Mouse (Mus musculus) embryo, embryonic 11 days (tissue): ENCODE data around the gene Cpa2.

Experiments used
- DNase-seq: peaks from one replicate; pipeline ENCODE4 v3.0.0-alpha.2; 2015

Gene Cpa2

GRCm38 (mm10) chr6:30549231-30549761 lies 7.9 kb downstream of the Cpa2 start:
- DNase-seq: peak; percentile 88

GRCm38 (mm10) chr6:30550496-30551192 lies 9.3 kb downstream of the Cpa2 start:
- DNase-seq: no peak

DNA sequence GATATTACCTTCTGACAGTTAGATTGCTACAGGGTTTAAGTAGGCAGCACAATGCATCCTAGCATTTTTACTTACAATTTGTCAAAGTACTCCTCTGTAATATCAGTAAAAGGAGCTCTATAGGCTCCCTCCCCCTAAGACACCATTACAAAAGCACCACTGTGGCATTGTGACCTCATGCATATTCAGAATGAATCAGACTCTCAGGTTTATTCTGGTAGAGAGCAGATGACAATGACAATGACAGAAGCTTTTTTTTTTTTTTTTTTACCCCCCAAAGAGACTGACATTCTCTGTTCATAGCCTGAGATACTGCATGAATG lies 9.8 kb downstream of the Cpa2 start:
- DNase-seq: no peak

DNA sequence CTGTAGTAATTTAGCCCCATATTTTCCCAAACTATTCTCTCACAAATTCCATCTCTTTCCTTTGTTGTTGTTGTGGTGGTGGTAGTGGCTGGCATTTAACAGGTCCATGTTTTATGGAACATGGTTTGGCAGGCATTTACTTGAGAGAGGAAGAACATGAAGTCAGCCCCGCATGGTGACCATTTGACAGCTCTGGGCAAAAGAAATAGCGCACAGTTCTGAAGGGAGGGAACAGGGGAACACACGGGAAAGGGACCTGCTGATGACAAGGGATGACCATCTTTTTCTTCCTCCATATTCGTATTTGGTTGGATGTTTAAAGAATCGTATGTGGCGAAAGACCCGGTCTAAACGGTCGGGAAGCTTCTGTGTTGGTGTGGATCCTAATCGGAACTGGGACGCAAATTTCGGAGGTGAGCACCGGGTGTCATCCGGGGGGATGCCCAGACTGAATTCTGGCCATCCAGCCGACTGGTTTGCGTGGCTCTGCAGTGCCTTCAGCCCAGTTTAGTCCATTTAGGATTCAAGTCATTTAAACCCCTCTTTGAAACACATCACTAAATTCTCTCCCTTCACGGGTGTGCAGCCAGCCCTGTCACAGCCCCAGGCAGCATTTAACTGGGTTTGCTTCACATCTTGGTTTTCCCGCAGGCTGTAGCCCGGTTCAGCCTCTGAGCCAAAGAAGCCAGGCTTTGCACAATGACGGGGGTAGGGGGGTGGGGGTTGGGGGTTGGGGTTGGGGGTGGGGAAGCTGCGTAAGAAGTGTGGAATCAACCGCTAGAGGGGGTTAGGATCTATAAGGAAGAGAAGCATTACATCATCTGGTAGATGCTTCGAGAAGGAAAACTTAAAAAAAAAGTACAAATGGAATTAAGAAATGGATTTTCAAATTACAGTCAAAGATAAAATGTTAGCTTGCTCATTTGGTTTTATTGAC lies 10.5 kb downstream of the Cpa2 start:
- DNase-seq: peak; percentile 90

- DNase-seq: no peak
Measured at GRCm38 (mm10) chr6:30552628-30553027, 11.2 kb downstream of the Cpa2 start.

GRCm38 (mm10) chr6:30553381-30554010 lies 12.1 kb downstream of the Cpa2 start:
- DNase-seq: no peak

DNA sequence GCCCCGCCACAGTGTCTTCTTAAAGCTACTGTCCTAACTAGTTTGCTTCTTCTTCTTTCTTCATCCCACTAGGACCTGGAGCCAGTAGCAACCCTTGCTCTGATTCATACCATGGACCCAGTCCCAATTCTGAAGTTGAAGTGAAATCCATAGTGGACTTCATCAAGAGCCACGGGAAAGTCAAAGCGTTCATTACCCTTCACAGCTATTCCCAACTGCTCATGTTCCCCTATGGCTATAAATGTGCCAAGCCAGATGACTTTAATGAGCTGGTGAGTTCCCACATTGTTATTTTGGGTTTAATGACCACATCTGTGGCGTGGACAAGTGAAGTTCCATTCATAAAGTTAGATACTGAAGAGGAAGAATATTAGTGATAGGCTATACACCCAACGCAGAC lies 12.7 kb downstream of the Cpa2 start:
- no peak for DNase-seq

- DNase-seq: no peak
Measured at GRCm38 (mm10) chr6:30554621-30555170, 13.3 kb downstream of the Cpa2 start.

DNA sequence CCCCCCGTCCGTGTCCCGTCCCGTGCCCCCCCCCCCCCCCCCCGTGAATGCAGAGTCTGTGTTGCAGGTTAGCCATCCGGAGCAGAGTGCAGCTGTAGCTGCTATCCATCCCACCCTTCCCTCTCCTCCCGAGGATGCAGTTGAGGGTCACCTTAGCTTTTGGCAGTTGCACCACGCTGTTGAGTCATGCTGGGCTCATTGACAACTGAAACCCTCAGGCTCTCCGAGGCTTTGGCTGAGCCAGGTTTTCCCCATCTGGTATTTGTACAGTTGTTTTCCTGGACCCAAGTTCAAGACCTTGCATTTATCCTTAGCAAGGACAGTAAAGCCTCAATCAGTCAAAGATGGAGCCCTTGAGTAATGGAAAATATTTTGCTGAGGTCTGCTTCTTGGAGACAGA lies 14.7 kb downstream of the Cpa2 start:
- DNase-seq: no peak

DNA sequence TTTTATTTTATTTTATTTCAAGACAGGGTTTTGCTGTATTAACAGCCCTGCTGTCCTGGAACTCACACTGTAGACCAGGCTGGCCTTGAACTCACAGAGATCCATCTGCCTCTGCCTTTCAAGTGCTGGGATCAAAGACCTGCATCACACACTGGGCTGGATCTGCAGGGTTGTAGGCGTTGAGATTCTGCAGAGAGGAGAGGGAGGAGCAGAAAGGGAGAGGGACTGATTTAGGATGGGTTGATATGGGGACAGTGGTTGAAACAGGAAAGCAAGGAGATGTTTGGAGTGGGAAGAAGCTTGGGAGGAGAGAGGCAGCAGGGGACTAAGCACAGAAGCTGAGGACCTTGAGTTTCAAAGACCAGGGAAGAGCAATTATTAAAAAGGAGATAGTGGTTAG lies 18.3 kb downstream of the Cpa2 start:
- no peak for DNase-seq

DNA sequence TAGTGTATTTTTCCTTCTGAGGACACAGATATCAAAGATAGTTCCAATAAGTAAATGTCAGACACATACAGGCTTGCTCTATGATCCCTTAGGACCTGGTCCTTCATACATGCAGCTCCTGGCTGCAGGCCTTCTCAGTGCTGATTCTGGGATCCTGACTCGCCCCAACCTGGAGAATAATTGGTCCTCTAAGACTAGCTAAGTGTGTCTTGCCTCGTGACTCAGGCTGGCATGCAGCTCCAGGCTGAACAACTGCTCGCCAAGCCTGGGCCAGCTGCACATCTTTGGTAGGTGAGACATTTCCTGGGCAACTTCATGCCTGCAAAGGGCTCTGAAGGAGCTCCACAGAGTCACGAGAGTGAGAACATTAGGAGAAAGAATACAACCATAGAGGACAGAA lies 20.8 kb downstream of the Cpa2 start:
- DNase-seq: no peak

DNA sequence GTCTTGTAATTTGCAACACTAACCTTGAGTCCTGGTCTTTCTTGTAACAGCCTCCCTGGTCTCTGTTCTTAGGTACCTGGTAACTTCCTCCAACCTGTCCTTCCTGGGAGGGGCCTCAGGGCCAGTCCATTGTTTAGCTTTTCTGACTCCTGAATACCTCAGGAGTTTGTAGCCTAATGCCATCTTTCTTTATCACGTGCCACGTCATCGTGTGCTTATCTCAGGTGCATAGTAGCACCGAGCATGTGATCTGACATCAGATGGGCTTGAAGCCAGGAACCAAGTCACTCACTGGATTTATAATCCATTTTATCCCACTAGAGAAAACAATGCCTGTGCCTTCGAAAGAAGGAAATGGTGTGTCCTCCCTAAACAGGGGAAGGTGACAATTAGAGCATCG lies 22.2 kb downstream of the Cpa2 start:
- no peak for DNase-seq

DNA sequence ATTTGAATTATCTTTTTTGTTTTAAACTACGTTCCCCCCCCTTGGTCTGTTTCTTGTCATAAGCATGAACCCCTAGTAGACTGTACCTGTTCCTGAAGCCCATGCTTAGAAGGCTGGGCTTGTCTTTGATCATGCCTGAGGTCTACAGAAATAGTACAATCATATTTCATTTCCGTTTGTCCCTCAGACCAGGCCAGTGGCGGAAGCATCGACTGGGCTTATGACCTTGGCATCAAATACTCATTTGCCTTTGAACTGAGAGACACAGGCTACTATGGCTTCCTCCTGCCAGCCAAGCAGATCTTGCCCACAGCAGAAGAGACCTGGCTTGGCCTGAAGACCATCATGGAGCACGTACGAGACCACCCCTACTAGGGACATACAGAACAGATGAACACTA lies 22.7 kb downstream of the Cpa2 start:
- DNase-seq: no peak

- DNase-seq: no peak
Measured at GRCm38 (mm10) chr6:30568069-30568468, 26.7 kb downstream of the Cpa2 start, which contains the start of gene Cpa4. Gene Cpa4 (plus strand): TSS chr6:30568369.

DNA sequence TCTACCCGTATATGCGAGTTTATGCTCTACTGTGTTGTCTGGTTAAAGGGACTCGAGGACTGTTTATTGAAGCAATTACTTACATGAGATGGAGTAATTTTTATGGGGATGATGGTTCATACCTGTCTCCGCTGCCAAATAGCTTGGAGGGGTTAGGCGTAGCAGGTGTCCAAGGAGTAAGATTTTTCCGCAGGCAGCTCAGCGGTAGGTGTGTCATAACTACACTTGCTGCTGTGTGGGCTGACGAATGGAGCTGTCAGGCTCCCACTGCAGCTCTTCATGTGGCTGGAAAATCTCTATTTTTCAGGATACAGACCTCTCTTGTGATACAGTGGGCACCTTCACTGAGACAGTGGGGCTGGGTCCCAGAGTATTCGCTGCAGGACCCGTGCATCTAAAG lies 27.9 kb downstream of the Cpa2 start:
- DNase-seq: no peak

GRCm38 (mm10) chr6:30570012-30570411 lies 28.6 kb downstream of the Cpa2 start:
- no peak for DNase-seq

DNA sequence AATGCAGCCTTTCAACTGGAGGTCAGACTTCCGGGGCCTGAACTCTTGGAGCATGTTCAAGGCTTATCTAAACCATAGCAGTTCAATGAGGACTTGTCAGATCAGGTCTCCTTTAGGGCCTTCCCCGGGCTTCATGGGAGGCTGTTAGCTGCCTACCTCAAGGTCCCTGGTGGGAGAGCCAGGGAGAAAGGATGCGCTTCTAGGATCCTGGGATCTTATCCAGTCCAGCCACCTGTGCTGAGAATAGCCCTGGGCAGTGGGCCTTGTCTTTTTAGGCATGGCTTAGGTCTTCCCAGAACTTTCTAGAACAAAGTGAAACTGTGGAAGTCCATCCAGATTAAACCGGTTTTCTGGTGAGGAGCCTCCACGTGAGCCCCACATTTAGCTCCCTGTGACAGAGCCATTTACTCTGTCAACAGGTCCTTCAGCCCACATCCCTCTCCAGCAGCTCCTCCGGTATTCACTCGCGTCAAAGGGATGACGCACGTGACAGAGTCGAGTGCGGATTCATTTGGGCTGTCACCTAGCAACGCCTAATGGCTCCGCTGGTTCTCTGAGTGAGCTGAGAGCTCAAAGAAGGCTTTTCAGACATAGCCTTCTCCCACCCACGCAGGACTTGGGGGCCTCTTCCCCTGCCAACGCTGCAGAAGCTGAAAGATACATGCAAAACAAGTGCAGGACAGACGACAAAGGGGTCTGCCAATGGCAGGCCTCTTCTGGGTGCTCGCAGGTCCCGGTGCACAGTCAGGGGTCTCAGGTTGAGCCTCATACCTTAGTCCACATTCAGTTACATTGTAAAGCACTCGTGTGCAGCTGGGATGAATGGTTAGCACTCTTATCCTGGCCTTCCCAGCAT lies 31.3 kb downstream of the Cpa2 start:
- peak; percentile 83 for DNase-seq

GRCm38 (mm10) chr6:30573380-30573779 lies 32.0 kb downstream of the Cpa2 start:
- DNase-seq: no peak

GRCm38 (mm10) chr6:30574945-30575344 lies 33.6 kb downstream of the Cpa2 start:
- DNase-seq: no peak

DNA sequence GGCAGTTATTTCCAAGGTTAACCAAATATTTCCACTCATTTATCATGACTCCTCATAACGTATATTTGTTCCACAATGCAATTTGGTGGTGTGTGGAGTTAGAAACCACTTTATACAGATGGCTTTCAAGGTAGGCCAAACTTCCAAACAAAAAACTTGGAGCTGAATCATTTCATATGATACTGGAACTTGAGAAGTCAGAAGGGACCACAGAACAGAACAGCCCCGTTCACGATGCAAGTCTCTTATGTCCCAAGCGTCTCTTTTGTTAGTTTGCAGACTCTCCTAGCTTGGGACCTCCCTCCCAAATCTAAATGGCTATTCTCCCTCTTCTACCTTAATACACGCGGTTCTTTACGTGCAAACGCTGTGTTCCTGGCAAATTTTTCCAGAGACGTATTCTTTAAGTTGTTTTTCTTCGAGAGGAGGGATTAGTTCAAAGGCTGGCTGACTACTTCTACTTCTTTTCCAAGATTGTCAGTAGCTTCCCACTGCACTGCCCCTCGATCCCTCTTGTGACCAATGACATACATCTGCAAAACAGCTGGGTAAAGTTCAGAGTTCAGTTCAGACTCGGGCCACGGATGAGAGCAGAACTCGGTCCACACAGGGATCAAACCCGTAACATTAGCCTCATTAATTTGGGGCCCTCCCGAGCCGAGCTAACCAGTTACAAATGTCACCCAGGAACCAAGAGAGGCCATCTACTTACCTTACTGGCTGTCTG lies 35.3 kb downstream of the Cpa2 start:
- DNase-seq: no peak
